Mouse (Mus musculus): Measurements from ENCODE around the gene Xpr1. TPM values are rescaled to one million over a fixed set of nuclear protein-coding genes. Genes with fewer than 3 reads are reported as not detected.

The Xpr1 gene
- polyA plus RNA-seq, 2 experiments: 5.9 to 10.0 TPM

DNA sequence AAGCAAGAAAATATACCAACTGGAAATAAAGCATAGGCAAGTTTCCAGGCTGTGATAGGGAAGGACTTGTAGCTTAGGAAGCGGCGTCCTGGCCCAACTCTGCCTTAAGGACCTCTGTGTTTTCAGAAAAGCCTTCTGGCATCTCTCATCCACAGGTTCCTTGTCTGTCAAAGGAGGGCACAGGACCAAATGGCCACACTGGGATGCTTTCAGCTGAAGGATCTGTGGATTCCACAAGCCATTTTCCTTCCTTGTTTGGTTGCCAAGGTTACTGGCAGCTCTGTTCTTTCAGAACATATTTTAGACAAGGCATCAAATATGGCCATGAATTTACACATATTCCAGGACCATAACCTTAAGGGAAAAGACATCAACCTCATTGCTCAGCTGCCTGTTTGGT lies 31.7 kb upstream of the Xpr1 start:
- H3K4me3 ChIP-seq (replicated peaks; ENCODE audit: low read length): no peak overlapping the region
- no peaks in the 10 kb centered on the region for H3K4me1 ChIP-seq (ENCODE audit: control insufficient read depth, insufficient read depth, low read length)
- H3K9me3 ChIP-seq (ENCODE audit: control insufficient read depth, low read length): no peaks in the 10 kb centered on the region
- H3K9ac ChIP-seq (ENCODE audit: low read depth, low read length, severe bottlenecking): no peak overlapping the region
- no peak overlapping the region for H3K27ac ChIP-seq (replicated peaks; ENCODE audit: low read depth, low read length)
- ATAC-seq (ENCODE audit: low FRiP score, low read depth) (peak; percentile 41; the same call in 1 of the 2 replicates), DNase-seq (ENCODE audit: low spot score) (no peak)
- WGBS: 64% methylated on average over 2 of the region's 2 CpGs
- no peaks in the 10 kb centered on the region for H3K36me3 ChIP-seq (ENCODE audit: control insufficient read depth, insufficient read depth, low read length)
- H3K27me3 ChIP-seq (ENCODE audit: control insufficient read depth, insufficient read depth, low read length): no peaks in the 10 kb centered on the region
- no peak for TF ChIP-seq POLR2A (IDR thresholded peaks at IDR 0.05; ENCODE audit: borderline replicate concordance, extremely low read depth, insufficient read depth, insufficient read length)
- H3K4me2 ChIP-seq (replicated peaks; ENCODE audit: low read depth, low read length, severe bottlenecking): no peak overlapping the region

DNA sequence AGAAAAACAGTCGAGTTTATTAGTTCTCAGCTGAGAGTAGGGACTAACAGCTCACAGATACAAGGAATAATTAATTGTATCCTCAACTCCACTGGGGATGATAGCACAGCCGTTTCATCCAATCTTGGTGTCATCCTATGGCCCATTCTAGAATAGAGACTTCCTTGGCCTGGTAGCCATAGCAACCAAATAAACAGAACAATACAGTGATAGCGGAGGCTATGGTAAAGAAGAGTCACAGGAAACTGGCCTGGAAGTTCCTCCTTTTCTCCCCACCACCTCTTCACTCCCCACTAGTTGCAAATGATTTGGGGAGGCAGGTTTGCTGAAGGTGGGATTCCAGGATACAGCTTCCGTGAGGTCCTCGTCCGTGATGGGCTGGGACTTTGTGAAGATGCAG lies 30.1 kb upstream of the Xpr1 start:
- Histone ChIP-seq H3K27me3 (ENCODE audit: control insufficient read depth, insufficient read depth, low read length) (no peaks in the 10 kb centered on the region), H3K4me3 (replicated peaks; ENCODE audit: low read length) (no peak overlapping the region), H3K36me3 (ENCODE audit: control insufficient read depth, insufficient read depth, low read length) (no peaks in the 10 kb centered on the region), H3K9me3 (ENCODE audit: control insufficient read depth, low read length) (no peaks in the 10 kb centered on the region), H3K9ac (ENCODE audit: low read depth, low read length, severe bottlenecking) (no peak overlapping the region), H3K4me2 (replicated peaks; ENCODE audit: low read depth, low read length, severe bottlenecking) (no peak overlapping the region), H3K4me1 (ENCODE audit: control insufficient read depth, insufficient read depth, low read length) (no peaks in the 10 kb centered on the region), H3K27ac (replicated peaks; ENCODE audit: low read depth, low read length) (no peak overlapping the region)
- DNase-seq (ENCODE audit: low spot score): no peak
- no peak for ATAC-seq (ENCODE audit: low FRiP score, low read depth)
- TF ChIP-seq POLR2A (IDR thresholded peaks at IDR 0.05; ENCODE audit: borderline replicate concordance, extremely low read depth, insufficient read depth, insufficient read length): no peak
- WGBS: 78% methylated on average over 6 of the region's 6 CpGs

DNA sequence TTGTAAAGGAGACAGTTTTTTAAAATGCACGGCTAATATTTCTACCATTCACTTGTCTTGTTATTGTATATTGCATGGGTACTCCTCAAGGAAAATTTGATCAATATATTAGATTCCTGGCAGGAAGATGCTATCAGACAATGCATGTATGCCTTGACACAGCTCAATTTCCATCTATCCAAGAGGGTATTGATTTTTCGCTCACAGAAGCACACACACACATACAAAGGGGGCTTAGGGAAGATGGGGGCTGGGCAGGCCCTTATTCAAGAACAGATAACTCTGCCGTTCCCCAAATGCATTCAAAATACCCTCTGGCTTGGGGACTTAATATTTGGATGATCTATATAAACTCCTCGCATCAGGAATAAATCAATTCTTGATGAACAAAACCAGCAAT lies 25.9 kb upstream of the Xpr1 start:
- WGBS: 90% methylated on average over 4 of the region's 4 CpGs
- H3K27me3 ChIP-seq (ENCODE audit: control insufficient read depth, insufficient read depth, low read length): no peaks in the 10 kb centered on the region
- DNase-seq (ENCODE audit: low spot score) (no peak), ATAC-seq (ENCODE audit: low FRiP score, low read depth) (no peak)
- H3K27ac ChIP-seq (replicated peaks; ENCODE audit: low read depth, low read length): no peak overlapping the region
- H3K4me1 ChIP-seq (ENCODE audit: control insufficient read depth, insufficient read depth, low read length): peaks cover 4% of the 10 kb centered on the region; the same call in 1 of the 2 replicates
- H3K9me3 ChIP-seq (ENCODE audit: control insufficient read depth, low read length): no peaks in the 10 kb centered on the region
- TF ChIP-seq POLR2A (IDR thresholded peaks at IDR 0.05; ENCODE audit: borderline replicate concordance, extremely low read depth, insufficient read depth, insufficient read length): no peak
- H3K9ac ChIP-seq (ENCODE audit: low read depth, low read length, severe bottlenecking): no peak overlapping the region
- no peak overlapping the region for H3K4me2 ChIP-seq (replicated peaks; ENCODE audit: low read depth, low read length, severe bottlenecking)
- no peaks in the 10 kb centered on the region for H3K36me3 ChIP-seq (ENCODE audit: control insufficient read depth, insufficient read depth, low read length)
- H3K4me3 ChIP-seq (replicated peaks; ENCODE audit: low read length): no peak overlapping the region

DNA sequence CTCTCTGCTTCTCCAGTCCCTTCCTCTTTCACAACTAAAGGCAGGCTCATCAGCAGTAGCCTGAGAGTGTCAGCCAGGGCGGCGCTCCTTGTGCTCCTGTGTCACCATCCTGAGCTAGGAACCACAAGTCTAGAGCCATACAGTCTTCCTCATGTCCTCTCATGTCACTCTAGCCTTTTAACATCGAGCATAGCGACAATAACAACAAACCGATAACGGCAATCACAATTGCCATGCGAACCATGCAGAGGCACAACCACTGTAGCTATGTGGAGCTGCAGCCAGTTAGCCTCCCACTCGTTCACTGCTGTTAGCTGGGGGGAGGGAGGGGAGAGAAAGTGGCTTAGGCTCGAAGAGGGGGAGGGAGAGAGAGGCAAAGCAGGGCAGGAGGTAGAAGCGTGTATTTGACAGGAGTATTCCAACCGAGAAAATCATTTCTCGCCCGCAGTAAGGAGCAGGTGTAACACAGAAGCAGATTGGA lies 25.3 kb upstream of the Xpr1 start:
- 69% methylated on average over 13 of the region's 13 CpGs for WGBS
- Histone ChIP-seq H3K9me3 (ENCODE audit: control insufficient read depth, low read length) (no peaks in the 10 kb centered on the region), H3K4me1 (ENCODE audit: control insufficient read depth, insufficient read depth, low read length) (peaks cover 4% of the 10 kb centered on the region; the same call in 1 of the 2 replicates), H3K27me3 (ENCODE audit: control insufficient read depth, insufficient read depth, low read length) (no peaks in the 10 kb centered on the region), H3K4me2 (replicated peaks; ENCODE audit: low read depth, low read length, severe bottlenecking) (no peak overlapping the region), H3K4me3 (replicated peaks; ENCODE audit: low read length) (no peak overlapping the region), H3K27ac (replicated peaks; ENCODE audit: low read depth, low read length) (no peak overlapping the region), H3K36me3 (ENCODE audit: control insufficient read depth, insufficient read depth, low read length) (no peaks in the 10 kb centered on the region), H3K9ac (ENCODE audit: low read depth, low read length, severe bottlenecking) (no peak overlapping the region)
- DNase-seq (ENCODE audit: low spot score) (no peak), ATAC-seq (ENCODE audit: low FRiP score, low read depth) (no peak)
- TF ChIP-seq POLR2A (IDR thresholded peaks at IDR 0.05; ENCODE audit: borderline replicate concordance, extremely low read depth, insufficient read depth, insufficient read length): no peak

DNA sequence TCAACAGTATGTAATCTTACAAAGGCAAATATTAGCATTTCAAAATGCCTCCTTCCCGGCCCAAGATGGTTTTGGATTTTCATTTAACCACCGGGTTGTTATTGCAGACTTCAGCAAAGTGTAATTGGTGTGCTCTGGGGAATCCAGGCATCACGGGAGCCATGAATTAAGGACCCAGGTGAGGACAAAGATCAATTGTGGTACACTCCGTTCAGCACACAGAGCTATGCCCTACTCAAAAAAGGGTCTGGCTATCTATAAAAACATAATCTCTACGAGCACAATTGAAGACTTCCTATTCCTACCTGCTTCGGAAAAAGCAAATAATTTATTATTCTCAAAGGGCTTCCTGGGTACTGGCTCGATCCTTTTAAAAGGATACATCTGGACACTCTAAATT lies 22.3 kb upstream of the Xpr1 start:
- WGBS: 31% methylated on average over 7 of the region's 7 CpGs

DNA sequence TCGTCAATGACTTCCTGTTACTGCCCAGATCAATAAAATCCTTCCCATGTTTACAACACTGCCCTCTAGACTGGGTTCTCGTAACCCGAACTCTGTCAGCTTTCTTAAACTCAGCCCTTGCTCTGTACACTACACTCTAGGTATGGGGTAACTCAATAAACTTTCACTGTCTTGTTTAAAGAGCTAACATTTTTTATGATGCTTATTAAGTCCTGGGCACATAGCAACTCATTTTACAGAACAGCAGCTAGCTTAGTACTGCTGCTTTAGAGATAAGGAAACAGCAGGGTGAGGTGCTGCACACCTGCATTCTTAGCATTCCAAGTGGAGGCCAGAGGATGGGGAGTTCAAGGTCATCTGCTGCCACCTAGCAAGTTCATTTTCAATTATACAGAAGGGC lies 21.3 kb upstream of the Xpr1 start:
- no peak overlapping the region for H3K9ac ChIP-seq (ENCODE audit: low read depth, low read length, severe bottlenecking)
- peaks cover 4% of the 10 kb centered on the region; the same call in 1 of the 2 replicates for H3K4me1 ChIP-seq (ENCODE audit: control insufficient read depth, insufficient read depth, low read length)
- no peaks in the 10 kb centered on the region for H3K27me3 ChIP-seq (ENCODE audit: control insufficient read depth, insufficient read depth, low read length)
- H3K36me3 ChIP-seq (ENCODE audit: control insufficient read depth, insufficient read depth, low read length): no peaks in the 10 kb centered on the region
- DNase-seq (ENCODE audit: low spot score) (no peak), ATAC-seq (ENCODE audit: low FRiP score, low read depth) (no peak)
- H3K4me3 ChIP-seq (replicated peaks; ENCODE audit: low read length): no peak overlapping the region
- no peak for TF ChIP-seq POLR2A (IDR thresholded peaks at IDR 0.05; ENCODE audit: borderline replicate concordance, extremely low read depth, insufficient read depth, insufficient read length)
- 15% methylated on average over 3 of the region's 3 CpGs for WGBS
- H3K9me3 ChIP-seq (ENCODE audit: control insufficient read depth, low read length): no peaks in the 10 kb centered on the region
- no peak overlapping the region for H3K27ac ChIP-seq (replicated peaks; ENCODE audit: low read depth, low read length)
- H3K4me2 ChIP-seq (replicated peaks; ENCODE audit: low read depth, low read length, severe bottlenecking): no peak overlapping the region

More for the DNA sequence above, 22.3 kb upstream of the Xpr1 start:
- H3K4me1 ChIP-seq (ENCODE audit: control insufficient read depth, insufficient read depth, low read length): peaks cover 4% of the 10 kb centered on the region; the same call in 1 of the 2 replicates
- no peaks in the 10 kb centered on the region for H3K36me3 ChIP-seq (ENCODE audit: control insufficient read depth, insufficient read depth, low read length)
- no peak for DNase-seq (ENCODE audit: low spot score)
- H3K9ac ChIP-seq (ENCODE audit: low read depth, low read length, severe bottlenecking): no peak overlapping the region
- no peak for ATAC-seq (ENCODE audit: low FRiP score, low read depth)
- H3K9me3 ChIP-seq (ENCODE audit: control insufficient read depth, low read length): no peaks in the 10 kb centered on the region
- no peak for TF ChIP-seq POLR2A (IDR thresholded peaks at IDR 0.05; ENCODE audit: borderline replicate concordance, extremely low read depth, insufficient read depth, insufficient read length)
- no peak overlapping the region for H3K4me3 ChIP-seq (replicated peaks; ENCODE audit: low read length)
- no peaks in the 10 kb centered on the region for H3K27me3 ChIP-seq (ENCODE audit: control insufficient read depth, insufficient read depth, low read length)
- no peak overlapping the region for H3K4me2 ChIP-seq (replicated peaks; ENCODE audit: low read depth, low read length, severe bottlenecking)
- no peak overlapping the region for H3K27ac ChIP-seq (replicated peaks; ENCODE audit: low read depth, low read length)

Measured in limb, embryonic 14.5 days (tissue).